Mouse (Mus musculus) liver, adult 2 months (tissue): Measurements from ENCODE around the gene Plcl1. TPM values are rescaled to one million over a fixed set of nuclear protein-coding genes. Genes with fewer than 3 reads are reported as not detected.
A peak's percentile ranks its signal among the peaks of the same experiment; 100 is the strongest.

Experiments
- DNase-seq: peaks from one replicate; pipeline ENCODE4 v3.0.0-alpha.2; 2011; ENCODE audit warnings: low read depth, low spot score; ENCODE audit errors: extremely low read depth
- H3K27ac ChIP-seq: fragments of 200-500 bp; replicated peaks from 2 replicates; pipeline ENCODE4 v1.5.1; 2012; ENCODE audit warnings: low read depth, mild to moderate bottlenecking, control low read depth, inconsistent platforms, low read length; ENCODE audit not compliant: insufficient read depth
- H3K27me3 ChIP-seq: fragments of 200-500 bp; 2 replicates; pipeline ENCODE4 v1.6.1; 2012; ENCODE audit warnings: mild to moderate bottlenecking, moderate library complexity, low read length, inconsistent platforms; ENCODE audit not compliant: control insufficient read depth, insufficient read depth
- H3K36me3 ChIP-seq: fragments of 200-500 bp; 2 replicates; pipeline ENCODE4 v1.6.1; 2012; ENCODE audit warnings: low read length, inconsistent platforms; ENCODE audit not compliant: control insufficient read depth, insufficient read depth
- H3K4me1 ChIP-seq: fragments of 200-500 bp; 2 replicates; pipeline ENCODE4 v1.6.1; 2011; ENCODE audit warnings: low read length; ENCODE audit not compliant: control insufficient read depth, insufficient read depth
- H3K4me3 ChIP-seq: fragments of 200-500 bp; 2 replicates; pipeline ENCODE4 v1.5.1; 2011; ENCODE audit warnings: low read depth, mild to moderate bottlenecking, control low read depth, low read length, moderate library complexity; ENCODE audit not compliant: insufficient read depth
- H3K79me2 ChIP-seq: fragments of 200-500 bp; 2 replicates; pipeline ENCODE4 v1.6.1; 2012; ENCODE audit warnings: inconsistent platforms, mild to moderate bottlenecking, low read length, moderate library complexity; ENCODE audit not compliant: control insufficient read depth, insufficient read depth
- H3K9ac ChIP-seq: fragments of 200-500 bp; 2 replicates; pipeline ENCODE4 v1.6.1; 2012; ENCODE audit warnings: low read depth, mild to moderate bottlenecking, control low read depth, inconsistent platforms, low read length
- CTCF ChIP-seq: fragments of 200-500 bp; IDR thresholded peaks from 2 replicates; pipeline ENCODE4 v1.5.1; 2011; ENCODE audit warnings: low read depth, low read length, control low read depth
- POLR2A ChIP-seq: fragments of 200-500 bp; IDR thresholded peaks from 2 replicates; pipeline ENCODE4 v1.6.1; 2011; ENCODE audit warnings: low read length, control low read depth; ENCODE audit not compliant: insufficient read depth; ENCODE audit errors: extremely low read depth
- WGBS: fragments of 180-500 bp; shearing (Covaris S2); methylation state at CpG from one replicate; pipeline ENCODE4 v1.1.7; 2018; 5-methylcytosine and 5-hydroxymethylcytosine counted together
- polyA plus RNA-seq: library from polyadenylated mRNA; depleted of rRNA; stranded (reverse); fragments of >200 nt; gene quantifications from 2 replicates; pipeline ENCODE4 v1.2.3, GENCODE M21; 2012
- total RNA-seq: library from RNA; depleted of rRNA; stranded (reverse); fragments of >200 nt; gene quantifications from 2 replicates; pipeline ENCODE4 v1.2.3, GENCODE M21; 2014

Plcl1 gene
- total and polyA plus RNA-seq, 2 experiments, result 0.09 to 0.65 TPM

GRCm38 (mm10) chr1:55706933-55707332, 301.2 kb downstream of the Plcl1 start:
- Histone ChIP-seq H3K27ac (peak overlapping the region; percentile 69; the same call in 1 of the 2 replicates), H3K4me3 (no peak overlapping the region), H3K4me1 (peaks cover 6% of the 10 kb centered on the region), H3K79me2 (no peaks in the 10 kb centered on the region), H3K36me3 (no peaks in the 10 kb centered on the region), H3K9ac (no peak overlapping the region), H3K27me3 (no peaks in the 10 kb centered on the region)
- no peak for TF ChIP-seq CTCF
- no peak for TF ChIP-seq POLR2A
- peak; percentile 99 for DNase-seq
- 14% methylated on average over 1 of the region's 1 CpGs for WGBS

GRCm38 (mm10) chr1:55717283-55717803, 311.6 kb downstream of the Plcl1 start:
- TF ChIP-seq POLR2A, result no peak
- no peak for TF ChIP-seq CTCF
- WGBS, result 78% methylated on average over 4 of the region's 4 CpGs
- Histone ChIP-seq H3K9ac (no peak overlapping the region), H3K79me2 (no peaks in the 10 kb centered on the region), H3K27me3 (no peaks in the 10 kb centered on the region), H3K27ac (no peak overlapping the region), H3K4me3 (no peak overlapping the region), H3K4me1 (peaks cover 1% of the 10 kb centered on the region; the same call in 1 of the 2 replicates), H3K36me3 (no peaks in the 10 kb centered on the region)
- DNase-seq, result no peak

GRCm38 (mm10) chr1:55725428-55725827, 319.7 kb downstream of the Plcl1 start:
- no peak for TF ChIP-seq CTCF
- no peak for TF ChIP-seq POLR2A
- 77% methylated on average over 3 of the region's 3 CpGs for WGBS
- DNase-seq, result no peak
- Histone ChIP-seq H3K4me3 (no peak overlapping the region), H3K4me1 (no peaks in the 10 kb centered on the region), H3K27ac (no peak overlapping the region), H3K36me3 (no peaks in the 10 kb centered on the region), H3K79me2 (no peaks in the 10 kb centered on the region), H3K9ac (no peak overlapping the region), H3K27me3 (no peaks in the 10 kb centered on the region)

- DNase-seq, result no peak
- 86% methylated on average over 3 of the region's 3 CpGs for WGBS
- H3K9ac ChIP-seq, result no peak overlapping the region
- no peaks in the 10 kb centered on the region for H3K36me3 ChIP-seq
- H3K4me3 ChIP-seq, result no peak overlapping the region
- TF ChIP-seq CTCF (no peak), POLR2A (no peak)
- H3K79me2 ChIP-seq, result no peaks in the 10 kb centered on the region
- H3K27ac ChIP-seq, result no peak overlapping the region
- no peaks in the 10 kb centered on the region for H3K4me1 ChIP-seq
- no peaks in the 10 kb centered on the region for H3K27me3 ChIP-seq
These were observed 323.6 kb downstream of the Plcl1 start for GRCm38 (mm10) chr1:55729332-55729731.

- TF ChIP-seq CTCF (no peak), POLR2A (no peak)
- 88% methylated on average over 3 of the region's 3 CpGs for WGBS
- DNase-seq, result no peak
- Histone ChIP-seq H3K4me3 (no peak overlapping the region), H3K79me2 (no peaks in the 10 kb centered on the region), H3K36me3 (no peaks in the 10 kb centered on the region), H3K27me3 (no peaks in the 10 kb centered on the region), H3K27ac (no peak overlapping the region), H3K4me1 (no peaks in the 10 kb centered on the region), H3K9ac (no peak overlapping the region)
These were observed 327.2 kb downstream of the Plcl1 start for GRCm38 (mm10) chr1:55732951-55733350.

GRCm38 (mm10) chr1:55736054-55736740, 330.5 kb downstream of the Plcl1 start:
- WGBS, result 77% methylated on average over 14 of the region's 14 CpGs
- H3K79me2 ChIP-seq, result no peaks in the 10 kb centered on the region
- TF ChIP-seq CTCF (peak; percentile 90), POLR2A (no peak)
- H3K9ac ChIP-seq, result no peak overlapping the region
- no peaks in the 10 kb centered on the region for H3K27me3 ChIP-seq
- no peaks in the 10 kb centered on the region for H3K4me1 ChIP-seq
- no peak overlapping the region for H3K4me3 ChIP-seq
- H3K36me3 ChIP-seq, result no peaks in the 10 kb centered on the region
- DNase-seq, result peak; percentile 73
- no peak overlapping the region for H3K27ac ChIP-seq
